ENCODE assay signal across 11 mouse cellular contexts in the genomic region with DNA sequence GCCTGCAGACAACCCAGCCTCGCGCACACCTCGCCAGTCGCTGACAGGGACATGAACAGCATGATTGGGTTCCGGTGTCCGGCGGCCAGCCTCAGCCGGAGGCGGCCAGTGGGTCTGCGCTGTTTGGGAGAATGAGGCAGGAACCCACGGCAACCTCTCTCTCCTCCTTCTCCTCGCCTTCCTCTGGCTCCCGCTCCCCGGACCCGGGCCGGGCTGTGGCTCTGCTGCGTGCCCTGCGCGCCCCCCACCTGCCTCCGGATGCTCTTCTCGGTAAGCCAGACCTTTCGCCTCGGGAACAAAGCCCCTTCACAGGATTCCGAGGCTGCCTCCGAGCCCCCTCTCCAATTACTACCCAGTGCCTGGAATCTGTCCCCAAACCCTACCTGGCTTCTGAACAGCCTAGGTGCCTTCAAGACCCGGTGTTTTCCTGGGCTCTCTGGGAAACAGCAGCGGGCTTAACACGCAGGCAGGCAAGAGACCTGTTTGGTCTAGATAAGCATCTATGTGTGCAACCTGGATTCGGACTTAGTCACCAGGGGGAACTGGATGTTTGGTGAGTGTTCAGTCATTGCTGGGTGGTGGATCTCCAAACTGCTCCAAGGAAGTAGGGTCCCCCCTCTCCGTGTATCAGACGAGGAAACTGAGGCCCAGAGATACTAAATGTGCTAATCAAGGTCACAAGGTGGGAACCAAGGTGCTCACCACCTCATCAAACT. TPM values are rescaled to one million over a fixed set of nuclear protein-coding genes. Genes with fewer than 3 reads are reported as not detected.
DNase-seq lines count a peak whose midpoint lies in the region; ATAC-seq and TF ChIP-seq lines count a peak whose summit lies in the region.
"Had no signal": no experiment of that assay in that cellular context is flagged by ENCODE, and none has a peak within 500 bp of the region (broad histone marks: within the 10 kb centered on the region; RNA-seq: fewer than 3 reads in every experiment).

No protein-coding gene starts in this region.

- H3K36me3 ChIP-seq in kidney, embryonic 15.5 days: no peaks in the 10 kb centered on the region
- no peaks in the 10 kb centered on the region for H3K36me3 ChIP-seq in kidney, adult 2 months (ENCODE audit: control insufficient read depth, insufficient read depth, low read length)
- no peaks in the 10 kb centered on the region for H3K36me3 ChIP-seq in hindbrain, embryonic 13.5 days
- no peaks in the 10 kb centered on the region for H3K36me3 ChIP-seq in midbrain, embryonic 16.5 days (ENCODE audit: control insufficient read depth, insufficient read depth, low read length)

- no peak for ATAC-seq in kidney, embryonic 15.5 days (replicated peaks; ENCODE audit: low FRiP score)
- ATAC-seq in hindbrain, embryonic 13.5 days (ENCODE audit: low FRiP score): peak; percentile 34
- ATAC-seq in midbrain, embryonic 16.5 days: no peak; the same call in 1 of the 2 replicates
- ATAC-seq: Patski had no signal

- TF ChIP-seq POLR2A in kidney, adult 2 months (IDR thresholded peaks at IDR 0.05; ENCODE audit: low read depth, low read length): no peak
- TF ChIP-seq POLR2A in cortical plate, adult 2 months (IDR thresholded peaks at IDR 0.05; ENCODE audit: extremely low read depth, insufficient read depth, low read length): no peak

- 2% methylated on average over 31 of the region's 31 CpGs for WGBS in kidney, embryonic 15.5 days
- 5% methylated on average over 31 of the region's 31 CpGs for WGBS in kidney, adult 2 months
- WGBS in hindbrain, embryonic 13.5 days: 4% methylated on average over 29 of the region's 31 CpGs
- WGBS in midbrain, embryonic 16.5 days: 4% methylated on average over 31 of the region's 31 CpGs

- no peak overlapping the region; the same call in 1 of the 2 replicates for H3K9ac ChIP-seq in kidney, embryonic 15.5 days
- H3K9ac ChIP-seq in hindbrain, embryonic 13.5 days: peak overlapping the region; percentile 72
- H3K9ac ChIP-seq in midbrain, embryonic 16.5 days (ENCODE audit: low read depth, low read length): peak overlapping the region; percentile 84

- no peak for TF ChIP-seq CTCF in kidney, adult 2 months (conservative IDR thresholded peaks at IDR 0.05; ENCODE audit: insufficient read depth, insufficient read length, low read depth, low read length)
- no peak for TF ChIP-seq CTCF in cortical plate, adult 2 months (IDR thresholded peaks at IDR 0.05; ENCODE audit: extremely low read depth, insufficient read depth, low read length)

- no peaks in the 10 kb centered on the region for H3K9me3 ChIP-seq in kidney, embryonic 15.5 days (replicated peaks)
- no peaks in the 10 kb centered on the region for H3K9me3 ChIP-seq in hindbrain, embryonic 13.5 days
- H3K9me3 ChIP-seq in midbrain, embryonic 16.5 days (replicated peaks; ENCODE audit: control insufficient read depth, low read length, poor library complexity, severe bottlenecking): no peaks in the 10 kb centered on the region

- H3K4me2 ChIP-seq in kidney, embryonic 15.5 days: peak overlapping the region; percentile 99
- H3K4me2 ChIP-seq in hindbrain, embryonic 13.5 days: peak overlapping the region; percentile 73
- peak overlapping the region; percentile 79 for H3K4me2 ChIP-seq in midbrain, embryonic 16.5 days (ENCODE audit: low read length)

- H3K27ac ChIP-seq in kidney, embryonic 15.5 days: no peak overlapping the region
- H3K27ac ChIP-seq in kidney, adult 2 months (ENCODE audit: insufficient read depth, low read depth, low read length): no peak overlapping the region
- no peak overlapping the region for H3K27ac ChIP-seq in cortical plate, adult 2 months (ENCODE audit: insufficient read depth, low read length)
- H3K27ac ChIP-seq in hindbrain, embryonic 13.5 days: peak overlapping the region; percentile 85
- peak overlapping the region; percentile 91 for H3K27ac ChIP-seq in midbrain, embryonic 16.5 days (ENCODE audit: low read length)

- H3K4me3 ChIP-seq in kidney, embryonic 15.5 days (replicated peaks): peak overlapping the region; percentile 51
- no peak overlapping the region; the same call in 1 of the 2 replicates for H3K4me3 ChIP-seq in kidney, adult 2 months (ENCODE audit: insufficient read depth, low read depth, low read length)
- peak overlapping the region; percentile 39 for H3K4me3 ChIP-seq in cortical plate, adult 2 months (ENCODE audit: insufficient read depth, low read length)
- H3K4me3 ChIP-seq in hindbrain, embryonic 13.5 days: peak overlapping the region; percentile 61
- H3K4me3 ChIP-seq in midbrain, embryonic 16.5 days (ENCODE audit: low read depth, low read length): peak overlapping the region; percentile 78

- peaks cover 67% of the 10 kb centered on the region for H3K27me3 ChIP-seq in kidney, embryonic 15.5 days
- peaks cover 1% of the 10 kb centered on the region for H3K27me3 ChIP-seq in kidney, adult 2 months (replicated peaks; ENCODE audit: control insufficient read depth, insufficient read depth, low read length)
- H3K27me3 ChIP-seq in hindbrain, embryonic 13.5 days: peaks cover 37% of the 10 kb centered on the region
- no peaks in the 10 kb centered on the region for H3K27me3 ChIP-seq in midbrain, embryonic 16.5 days (ENCODE audit: control insufficient read depth, insufficient read depth, low read depth, low read length)

- no peak for DNase-seq in kidney, adult 2 months
- no peak for DNase-seq in adipocyte (ENCODE audit: low spot score)
- no peak for DNase-seq in layer of hippocampus, adult 18-20 months (ENCODE audit: low spot score in 2 of 2)
- DNase-seq in frontal cortex, postnatal 36 days (ENCODE audit: low spot score in 2 of 2): no peak
- DNase-seq: kidney, adult 18-20 months; thymus, postnatal 14 days had no signal

- H3K4me1 ChIP-seq in kidney, embryonic 15.5 days: peaks cover 17% of the 10 kb centered on the region
- H3K4me1 ChIP-seq in kidney, adult 2 months (ENCODE audit: control insufficient read depth, insufficient read depth, low read length): peaks cover 6% of the 10 kb centered on the region; the same call in 1 of the 2 replicates
- 0 out of 2 replicates have a peak, but pooled peaks cover 1% of the 10 kb centered on the region for H3K4me1 ChIP-seq in cortical plate, adult 2 months (ENCODE audit: control insufficient read depth, insufficient read depth, low read length)
- H3K4me1 ChIP-seq in hindbrain, embryonic 13.5 days (replicated peaks): peaks cover 42% of the 10 kb centered on the region
- H3K4me1 ChIP-seq in midbrain, embryonic 16.5 days (ENCODE audit: control insufficient read depth, insufficient read depth, low read length): peaks cover 29% of the 10 kb centered on the region

RNA-seq across cellular contexts. Expression of a gene that starts 3.8 kb away (rescaled TPM):
- polyA plus RNA-seq in kidney, embryonic 15.5 days (2015; fragmentation: Nextera tagmentation; extraction: Ambion mirVana): 0.08 and 0.12 TPM in 2 replicates
- polyA plus RNA-seq in kidney, adult 2 months (2012; rRNA removed): not detected in 2 replicates
- polyA plus RNA-seq in cortical plate, adult 2 months (2012; rRNA removed): 4.7 and 5.9 TPM in 2 replicates
- 9.7 and 10.7 TPM in 2 replicates for polyA plus RNA-seq in hindbrain, embryonic 13.5 days (2015; fragmentation: Nextera tagmentation; extraction: Ambion mirVana)
- 19.7 and 23.4 TPM in 2 replicates for polyA plus RNA-seq in midbrain, embryonic 16.5 days (2015; fragmentation: Nextera tagmentation; extraction: Ambion mirVana)
- 10 to 100 TPM; 16.2 to 16.8 TPM for total RNA-seq in layer of hippocampus, adult 18-20 months (2021)
- polyA plus RNA-seq: Patski had no signal

Comparison
In these comparisons a context has a peak if more than half of its experiments do, and no peak if none do; other contexts are left out.
1. H3K27ac ChIP-seq: peak in hindbrain, embryonic 13.5 days (single experiment) and midbrain, embryonic 16.5 days (single experiment); none in kidney, embryonic 15.5 days (single experiment), kidney, adult 2 months (single experiment) and cortical plate, adult 2 months (single experiment).
2. Peak in every context shown above with its lines, with median percentiles within 50 percentile points of each other: H3K4me2 ChIP-seq.